Mouse (Mus musculus) myocyte (in vitro differentiated cells): Measurements from ENCODE around the gene Col10a1.

ENCODE experiments used
- CEBPB ChIP-seq: IDR thresholded peaks from 2 replicates; pipeline ENCODE4 v1.6.1; 2011; ENCODE audit warnings: mild to moderate bottlenecking, moderate library complexity; ENCODE audit not compliant: poor library complexity, insufficient read depth, severe bottlenecking
- POLR2A ChIP-seq: IDR thresholded peaks from one replicate; pipeline ENCODE4 v1.6.1; 2011; ENCODE audit warnings: low read depth, mild to moderate bottlenecking, control low read depth, moderate library complexity; ENCODE audit not compliant: insufficient read length
- POLR2AphosphoS2 ChIP-seq: IDR thresholded peaks from one replicate; pipeline ENCODE4 v1.6.1; 2011; ENCODE audit warnings: low read depth, control low read depth; ENCODE audit not compliant: insufficient read length
- TCF12 ChIP-seq: IDR thresholded peaks from one replicate; pipeline ENCODE4 v1.6.1; 2011; ENCODE audit warnings: mild to moderate bottlenecking, control low read depth; ENCODE audit not compliant: poor library complexity, insufficient read depth, severe bottlenecking
- USF1 ChIP-seq: IDR thresholded peaks from one replicate; pipeline ENCODE4 v1.6.1; 2011; ENCODE audit warnings: low read depth, mild to moderate bottlenecking, control low read depth, moderate library complexity

DNA sequence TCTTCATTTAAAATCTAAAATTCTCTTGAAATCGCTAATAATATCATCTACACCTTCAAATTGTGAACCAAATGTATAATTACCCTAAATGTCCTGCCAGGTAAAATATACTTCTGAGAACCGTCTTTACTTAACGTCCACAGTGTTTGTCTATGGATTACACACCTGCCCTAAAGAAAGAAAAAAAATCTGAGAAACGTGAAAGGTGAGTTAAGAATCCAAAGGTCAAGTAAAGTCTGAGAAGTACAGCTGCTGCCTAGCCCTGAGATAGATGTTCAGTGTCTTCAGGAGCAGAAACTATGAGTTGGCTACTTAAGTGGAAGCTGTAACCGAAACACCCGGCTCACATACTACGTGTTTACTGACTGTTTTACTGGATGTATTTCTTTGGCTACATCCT is 16.4 kb upstream of the Col10a1 start:
- TF ChIP-seq POLR2AphosphoS2 (no peak), USF1 (no peak), POLR2A (no peak), TCF12 (no peak), CEBPB (no peak)
